Mouse (Mus musculus) heart, embryonic 10.5 days (tissue): ENCODE measurements at regions not wholly inside any gene's neighbourhood (a gene's known extent, or its start where the extent isn't known, plus 50 kb on each side); places are given as distances from the start of the nearest gene placed in this dataset.
A peak's percentile ranks its signal among the peaks of the same experiment; 100 is the strongest.

Source experiments
- DNase-seq: peaks from one replicate; pipeline ENCODE4 v3.0.0-alpha.2; 2017; ENCODE audit warnings: low spot score
- H3K27ac ChIP-seq: fragments of 300-500 bp; sonication (generic); 2 replicates; pipeline ENCODE4 v1.5.1; 2016; ENCODE audit warnings: mild to moderate bottlenecking
- H3K27me3 ChIP-seq: fragments of 300-500 bp; sonication (generic); 2 replicates; pipeline ENCODE4 v1.6.1; 2016; ENCODE audit warnings: mild to moderate bottlenecking; ENCODE audit not compliant: poor library complexity, insufficient read depth, severe bottlenecking
- H3K36me3 ChIP-seq: fragments of 300-500 bp; sonication (generic); 2 replicates; pipeline ENCODE4 v1.6.1; 2016; ENCODE audit warnings: mild to moderate bottlenecking, moderate library complexity
- H3K4me1 ChIP-seq: fragments of 300-500 bp; sonication (generic); 2 replicates; pipeline ENCODE4 v1.6.1; 2016; ENCODE audit warnings: mild to moderate bottlenecking
- H3K4me3 ChIP-seq: fragments of 300-500 bp; sonication (generic); 2 replicates; pipeline ENCODE4 v1.5.1; 2016; ENCODE audit warnings: mild to moderate bottlenecking, moderate library complexity
- H3K9me3 ChIP-seq: fragments of 300-500 bp; sonication (generic); 2 replicates; pipeline ENCODE4 v1.6.1; 2016; ENCODE audit warnings: mild to moderate bottlenecking, moderate library complexity
- WGBS: fragments of 180-500 bp; shearing (Covaris S2); methylation state at CpG from one replicate; pipeline ENCODE4 v1.1.7; 2016; 5-methylcytosine and 5-hydroxymethylcytosine counted together

DNA sequence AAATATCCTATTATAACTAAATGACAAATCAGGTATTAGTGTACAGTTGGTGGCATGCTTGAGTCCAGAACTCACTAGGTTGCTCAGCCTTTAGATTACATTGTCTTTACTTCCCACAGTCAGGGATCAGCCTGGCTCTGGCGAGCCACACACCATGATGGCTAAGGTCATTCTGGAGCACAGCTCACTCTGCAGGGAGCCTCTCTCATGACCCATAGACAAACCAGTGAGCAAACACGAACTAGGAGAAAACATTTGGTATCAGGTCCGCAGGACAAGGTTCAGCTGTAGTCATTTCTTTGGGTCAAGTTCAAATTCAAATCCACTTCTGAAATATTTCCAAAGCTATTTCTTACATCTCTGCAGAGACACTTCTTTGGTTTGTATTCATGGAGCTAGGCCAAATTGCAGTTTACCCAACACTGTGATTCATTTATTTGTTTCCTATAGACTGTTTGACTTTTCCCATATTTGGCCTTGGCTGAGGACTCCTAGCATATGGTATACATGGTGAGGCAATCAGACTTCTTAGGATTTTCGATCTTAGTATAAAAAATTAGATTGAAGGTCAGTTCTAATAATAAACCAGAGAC is 64.5 kb upstream of the Eed start:
- Histone ChIP-seq H3K4me1 (peaks cover 21% of the 10 kb centered on the region), H3K27ac (no peak overlapping the region), H3K27me3 (no peaks in the 10 kb centered on the region), H3K9me3 (no peaks in the 10 kb centered on the region), H3K36me3 (no peaks in the 10 kb centered on the region), H3K4me3 (no peak overlapping the region)
- DNase-seq, result no peak
- 83% methylated on average over 4 of the region's 4 CpGs for WGBS

DNA sequence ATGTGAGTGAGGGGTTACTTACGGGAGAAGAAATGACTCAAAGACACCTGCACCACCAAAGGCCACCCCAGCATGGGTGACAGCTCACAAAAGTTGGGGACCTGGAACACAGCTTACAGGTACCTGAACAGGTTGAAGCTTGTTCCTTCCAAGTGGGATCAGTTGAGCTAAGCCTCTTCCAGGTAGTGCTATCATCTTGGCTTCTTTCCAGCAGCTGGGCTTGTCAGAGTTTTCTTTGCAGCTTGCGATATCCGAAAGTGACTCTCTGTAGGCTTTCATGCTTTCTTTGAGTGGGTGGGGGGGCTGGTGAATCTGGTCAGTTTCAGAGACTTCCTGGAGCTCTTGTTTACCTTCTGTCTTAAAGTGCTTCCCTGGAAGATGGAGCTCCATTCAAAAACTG is 65.4 kb upstream of the Eed start:
- no peak overlapping the region for H3K4me3 ChIP-seq
- H3K36me3 ChIP-seq, result no peaks in the 10 kb centered on the region
- 75% methylated on average over 3 of the region's 3 CpGs for WGBS
- H3K27me3 ChIP-seq, result no peaks in the 10 kb centered on the region
- H3K4me1 ChIP-seq, result peaks cover 15% of the 10 kb centered on the region
- no peaks in the 10 kb centered on the region for H3K9me3 ChIP-seq
- H3K27ac ChIP-seq, result 0 out of 2 replicates have a peak overlapping the region, but pooled peaks have one; percentile 7
- no peak for DNase-seq

DNA sequence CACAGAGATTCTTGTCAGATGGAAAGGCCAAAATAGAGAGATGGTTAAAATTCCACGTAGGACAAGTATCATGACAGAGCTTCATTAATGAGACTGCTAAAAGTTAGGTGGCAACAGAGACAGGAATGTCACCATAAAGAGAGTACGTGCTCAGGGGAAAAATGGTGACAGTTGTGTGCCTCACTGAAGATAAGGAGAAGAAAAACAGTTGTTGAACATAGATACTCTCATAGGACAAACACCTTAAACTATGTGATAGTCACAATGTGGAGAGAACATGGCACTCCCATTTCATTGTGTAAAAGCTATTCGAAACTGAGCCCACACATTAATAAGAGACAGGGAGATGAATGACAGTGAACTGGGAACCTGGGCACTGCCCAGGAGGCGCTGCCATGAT is 66.1 kb upstream of the Eed start:
- no peak overlapping the region for H3K4me3 ChIP-seq
- no peaks in the 10 kb centered on the region for H3K9me3 ChIP-seq
- DNase-seq, result no peak
- WGBS, result 81% methylated on average over 4 of the region's 4 CpGs
- H3K4me1 ChIP-seq, result peaks cover 9% of the 10 kb centered on the region
- H3K36me3 ChIP-seq, result no peaks in the 10 kb centered on the region
- H3K27ac ChIP-seq, result no peak overlapping the region
- no peaks in the 10 kb centered on the region for H3K27me3 ChIP-seq

DNA sequence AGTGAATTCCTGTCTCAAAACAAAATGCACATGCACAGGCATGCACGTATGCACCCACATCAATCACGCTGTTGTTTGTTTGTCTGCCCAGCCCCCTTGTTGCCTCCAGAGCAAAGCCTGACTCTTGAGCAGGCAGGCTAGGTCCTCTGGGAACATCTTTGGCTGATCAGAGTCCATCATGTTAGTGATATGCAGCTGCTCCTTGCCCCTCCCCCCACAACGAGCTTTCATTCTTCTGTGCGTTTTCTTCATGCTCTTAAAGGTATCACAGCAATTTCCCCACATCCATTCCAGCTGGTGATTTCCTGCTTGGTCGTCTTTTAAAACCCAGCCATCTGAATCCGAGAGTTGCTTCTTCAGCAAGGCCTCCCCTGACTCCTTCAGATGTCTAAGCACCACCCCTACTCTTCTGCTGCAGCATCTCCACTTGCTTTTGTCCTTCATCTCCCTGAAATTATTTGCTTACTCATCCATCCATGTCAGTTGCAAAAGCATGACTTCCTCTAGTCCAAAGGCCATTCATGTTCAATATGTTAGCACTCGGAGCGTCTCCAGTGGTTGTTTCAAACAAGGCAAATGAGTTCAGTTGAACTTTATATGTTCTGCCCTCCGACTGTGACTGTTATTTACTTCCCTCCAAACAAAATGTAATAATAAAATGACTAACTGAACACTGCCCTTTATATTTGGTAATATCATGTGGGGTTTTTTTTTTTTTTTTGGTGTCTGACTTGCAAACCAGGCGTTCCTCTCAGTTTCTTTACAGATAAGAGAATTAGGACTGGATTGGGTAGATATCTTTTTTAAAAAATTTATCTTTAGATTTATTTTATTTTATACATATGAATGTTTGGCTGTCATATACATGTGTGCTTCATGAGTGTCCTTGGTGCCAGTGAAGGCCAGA is 67.9 kb upstream of the Eed start:
- Histone ChIP-seq H3K36me3 (no peaks in the 10 kb centered on the region), H3K27ac (no peak overlapping the region), H3K4me1 (peaks cover 4% of the 10 kb centered on the region; the same call in 1 of the 2 replicates), H3K27me3 (no peaks in the 10 kb centered on the region), H3K9me3 (no peaks in the 10 kb centered on the region), H3K4me3 (no peak overlapping the region)
- WGBS, result 76% methylated on average over 10 of the region's 10 CpGs
- DNase-seq, result no peak

DNA sequence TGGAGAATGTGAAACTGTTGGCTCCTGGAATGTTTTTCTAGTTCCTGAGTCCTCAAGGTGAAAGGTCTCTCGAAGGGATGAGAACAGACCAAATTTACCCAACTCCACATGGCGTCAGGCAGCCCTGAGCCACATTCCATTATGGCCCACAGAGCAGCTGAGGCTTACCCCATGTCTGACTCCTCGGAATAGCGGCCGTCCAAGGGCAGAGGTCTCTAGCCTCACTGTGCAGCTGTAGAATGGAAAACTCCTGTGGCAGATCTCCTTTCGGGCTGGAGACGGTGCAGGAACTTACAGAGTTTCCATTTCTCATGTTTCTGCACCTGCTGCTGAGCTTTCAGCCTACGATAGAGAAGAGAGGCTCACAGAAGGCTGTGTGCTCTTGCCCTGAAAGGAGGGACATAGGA is 69.1 kb upstream of the Eed start:
- Histone ChIP-seq H3K36me3 (no peaks in the 10 kb centered on the region), H3K4me1 (peaks cover 14% of the 10 kb centered on the region; the same call in 1 of the 2 replicates), H3K27me3 (no peaks in the 10 kb centered on the region), H3K9me3 (no peaks in the 10 kb centered on the region), H3K27ac (no peak overlapping the region), H3K4me3 (no peak overlapping the region)
- no peak for DNase-seq
- 76% methylated on average over 8 of the region's 8 CpGs for WGBS

DNA sequence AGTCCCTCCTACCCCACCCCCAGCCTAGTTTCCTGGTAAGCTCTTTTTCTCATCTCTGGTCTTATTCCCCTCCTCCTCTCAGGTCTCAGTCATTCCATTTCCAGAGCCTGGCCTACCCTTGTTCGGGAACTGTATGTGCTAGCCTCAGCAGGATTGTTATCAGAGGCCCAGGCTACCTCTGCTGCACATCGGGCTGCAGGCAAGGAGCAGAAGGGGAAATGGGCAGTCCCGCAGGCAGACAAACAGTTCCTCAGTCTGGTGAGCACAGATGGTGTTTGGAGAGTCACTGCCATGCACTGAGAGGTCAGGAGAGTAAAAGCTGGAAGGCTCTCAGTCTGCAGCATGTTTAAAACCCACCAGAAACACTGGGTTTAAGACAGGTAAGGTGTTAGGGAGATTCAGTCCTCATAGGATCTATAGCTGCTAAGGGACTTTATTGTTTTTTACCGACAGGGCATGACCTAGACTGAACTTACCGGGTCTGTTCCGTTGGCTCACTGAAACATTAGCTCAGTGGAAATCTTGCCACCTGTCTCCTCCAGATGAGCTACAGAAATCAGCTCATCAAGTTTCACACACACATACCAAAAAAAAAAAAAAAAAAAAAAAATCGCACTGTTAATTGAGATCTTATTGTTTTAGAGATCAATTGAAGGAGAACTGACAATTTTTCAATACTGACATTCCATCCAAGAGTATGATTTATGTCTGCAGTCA is 74.2 kb upstream of the Eed start:
- Histone ChIP-seq H3K36me3 (no peaks in the 10 kb centered on the region), H3K27me3 (no peaks in the 10 kb centered on the region), H3K27ac (peak overlapping the region; percentile 23; the same call in 1 of the 2 replicates), H3K4me3 (no peak overlapping the region), H3K4me1 (peaks cover 21% of the 10 kb centered on the region), H3K9me3 (no peaks in the 10 kb centered on the region)
- 44% methylated on average over 7 of the region's 7 CpGs for WGBS
- no peak for DNase-seq

DNA sequence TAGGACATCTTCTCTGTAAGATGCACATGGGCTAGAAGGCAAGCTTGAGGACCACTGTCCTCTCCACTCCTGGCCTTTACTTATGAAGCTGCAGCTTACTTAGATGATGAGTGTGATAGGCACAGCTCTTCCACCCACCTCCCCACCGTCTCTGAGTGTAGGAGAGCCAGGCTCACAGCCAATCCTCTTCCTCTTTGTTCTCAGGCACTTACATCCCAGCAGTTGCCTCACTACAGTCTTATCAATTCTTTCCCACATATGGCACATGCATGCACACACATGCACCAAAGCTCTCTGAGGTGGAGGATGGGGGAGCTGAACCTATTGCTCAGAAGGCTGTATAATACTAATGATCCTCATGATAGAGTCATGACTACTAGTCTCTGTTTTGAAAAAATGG is 72.1 kb upstream of the Picalm start:
- no peaks in the 10 kb centered on the region for H3K9me3 ChIP-seq
- H3K36me3 ChIP-seq, result no peaks in the 10 kb centered on the region
- no peaks in the 10 kb centered on the region for H3K27me3 ChIP-seq
- DNase-seq, result no peak
- WGBS, result 50% methylated on average over 1 of the region's 1 CpGs
- peaks cover 36% of the 10 kb centered on the region for H3K4me1 ChIP-seq
- no peak overlapping the region for H3K27ac ChIP-seq
- no peak overlapping the region for H3K4me3 ChIP-seq

DNA sequence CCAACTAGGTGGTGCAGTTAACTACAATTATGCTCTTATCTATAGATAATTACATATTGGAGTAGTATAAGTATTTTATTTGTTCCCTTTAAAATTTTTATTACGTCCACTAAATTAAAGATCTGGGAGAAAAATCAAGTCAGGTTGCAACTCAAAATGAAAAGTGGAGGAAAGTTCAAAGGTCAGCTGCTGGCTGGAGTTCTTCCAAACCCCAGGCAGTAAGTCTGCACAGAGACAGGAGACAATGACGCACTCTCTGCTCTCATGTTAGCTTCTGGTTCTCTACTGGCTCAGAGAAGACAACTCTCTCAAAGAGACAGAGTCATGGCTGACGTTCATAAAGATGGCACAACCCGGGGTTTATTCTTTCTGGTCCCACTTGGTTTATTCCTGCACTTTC is 71.4 kb upstream of the Picalm start:
- Histone ChIP-seq H3K27ac (no peak overlapping the region), H3K4me1 (peaks cover 38% of the 10 kb centered on the region), H3K9me3 (no peaks in the 10 kb centered on the region), H3K36me3 (no peaks in the 10 kb centered on the region), H3K4me3 (no peak overlapping the region), H3K27me3 (no peaks in the 10 kb centered on the region)
- no peak for DNase-seq
- 84% methylated on average over 4 of the region's 4 CpGs for WGBS

DNA sequence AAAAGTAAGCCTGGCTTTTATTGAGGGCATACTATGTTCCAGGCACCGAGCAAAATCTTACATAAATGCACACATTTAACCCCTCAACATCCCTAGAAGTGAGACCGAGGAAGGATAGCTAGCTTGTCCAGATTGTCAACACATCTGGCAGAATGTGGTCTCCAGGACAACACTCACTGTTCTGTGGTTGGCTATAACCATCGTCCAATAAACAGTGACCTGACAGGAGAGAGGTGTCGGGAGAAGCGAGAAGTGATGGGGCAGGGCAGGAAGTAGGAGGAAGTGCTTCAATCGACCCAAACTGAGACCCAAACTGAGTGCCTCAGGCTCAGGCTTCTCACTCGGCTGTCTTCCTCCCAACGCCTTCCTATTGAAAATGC is 70.8 kb upstream of the Picalm start:
- Histone ChIP-seq H3K27ac (peak overlapping the region; percentile 81), H3K4me3 (no peak overlapping the region)

DNA sequence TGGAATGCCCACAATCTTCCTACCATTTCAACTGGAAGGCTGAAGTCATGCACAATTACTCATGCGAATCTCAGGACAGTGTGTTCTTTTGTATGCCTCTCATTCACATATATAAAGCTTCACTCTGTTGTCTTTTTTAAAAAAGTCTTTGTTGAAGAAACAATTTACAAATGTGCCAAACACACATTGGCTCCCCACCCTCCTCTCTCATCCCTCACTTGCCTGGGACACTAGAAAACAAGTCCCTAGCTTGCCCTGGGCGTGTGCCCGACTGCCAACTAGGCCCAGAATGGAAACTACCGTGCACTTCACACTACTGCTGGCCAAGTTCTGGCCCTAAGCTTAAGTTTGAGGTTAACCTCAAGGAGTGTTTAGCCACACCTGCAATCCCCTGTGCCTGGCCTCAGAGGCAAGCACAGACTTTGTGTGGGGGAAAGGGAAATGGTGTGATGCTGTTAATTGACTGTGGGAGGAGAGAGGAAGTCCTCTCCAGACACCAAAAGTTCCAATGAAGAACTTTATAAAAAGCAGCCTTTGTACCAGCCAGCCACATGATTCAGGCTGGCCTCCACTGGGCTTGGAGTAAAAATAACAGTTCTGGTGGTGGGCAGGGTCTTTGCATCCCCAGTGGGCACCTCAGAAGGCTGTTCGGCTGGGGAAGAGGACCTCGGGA is 70.2 kb upstream of the Picalm start:
- Histone ChIP-seq H3K27ac (peak overlapping the region; percentile 81), H3K36me3 (no peaks in the 10 kb centered on the region), H3K4me3 (no peak overlapping the region; the same call in 1 of the 2 replicates), H3K4me1 (peaks cover 29% of the 10 kb centered on the region), H3K9me3 (no peaks in the 10 kb centered on the region), H3K27me3 (no peaks in the 10 kb centered on the region)
- WGBS, result 58% methylated on average over 6 of the region's 6 CpGs
- no peak for DNase-seq

More for the DNA sequence above, 70.8 kb upstream of the Picalm start:
- no peaks in the 10 kb centered on the region for H3K36me3 ChIP-seq
- H3K9me3 ChIP-seq, result no peaks in the 10 kb centered on the region
- H3K4me1 ChIP-seq, result peaks cover 32% of the 10 kb centered on the region
- DNase-seq, result no peak
- WGBS, result 58% methylated on average over 8 of the region's 8 CpGs
- H3K27me3 ChIP-seq, result no peaks in the 10 kb centered on the region

DNA sequence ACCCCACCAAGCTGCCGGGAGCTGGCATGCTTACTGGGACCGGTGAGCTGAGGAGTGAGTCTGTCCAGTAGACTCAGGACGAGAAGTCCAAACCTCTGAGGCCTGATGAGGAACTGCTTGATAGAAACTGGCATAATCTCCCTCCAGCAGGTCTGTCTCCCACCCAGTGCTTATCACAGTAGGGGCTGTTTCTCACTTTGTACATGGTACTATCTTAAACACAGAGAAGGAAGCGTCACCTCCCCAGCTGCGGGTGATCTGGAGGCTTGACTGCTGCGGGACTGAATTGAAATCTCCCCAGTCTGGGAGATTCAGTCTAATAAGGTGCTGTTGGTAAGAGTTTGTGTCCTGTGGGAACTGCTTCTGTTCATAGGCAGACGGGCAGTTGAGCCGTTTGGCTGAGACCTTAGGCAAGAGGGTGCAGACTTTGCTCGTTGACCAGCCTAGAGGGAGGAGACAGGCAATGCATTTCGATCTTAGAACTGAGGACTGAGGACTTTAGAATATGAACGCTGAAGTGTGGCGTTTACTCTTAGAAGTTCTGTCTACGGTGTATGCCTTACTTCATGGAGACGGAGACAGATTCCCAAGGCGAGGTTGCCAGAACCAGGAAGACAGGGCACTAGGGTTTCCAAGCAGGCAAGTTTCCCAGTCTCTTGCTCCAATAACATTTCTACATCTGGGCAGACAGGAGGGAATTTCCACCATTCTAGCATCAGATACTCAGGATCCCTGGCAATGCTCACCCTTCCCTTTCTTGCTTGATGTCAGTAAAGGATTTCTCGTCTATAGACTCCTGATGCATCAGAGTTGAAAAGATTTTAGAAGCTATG is 69.5 kb upstream of the Picalm start:
- Histone ChIP-seq H3K9me3 (no peaks in the 10 kb centered on the region), H3K27ac (peak overlapping the region; percentile 81), H3K4me3 (peak overlapping the region; percentile 16; the same call in 1 of the 2 replicates), H3K27me3 (no peaks in the 10 kb centered on the region), H3K4me1 (peaks cover 27% of the 10 kb centered on the region), H3K36me3 (no peaks in the 10 kb centered on the region)
- peak; percentile 92 for DNase-seq
- WGBS, result 50% methylated on average over 16 of the region's 16 CpGs

DNA sequence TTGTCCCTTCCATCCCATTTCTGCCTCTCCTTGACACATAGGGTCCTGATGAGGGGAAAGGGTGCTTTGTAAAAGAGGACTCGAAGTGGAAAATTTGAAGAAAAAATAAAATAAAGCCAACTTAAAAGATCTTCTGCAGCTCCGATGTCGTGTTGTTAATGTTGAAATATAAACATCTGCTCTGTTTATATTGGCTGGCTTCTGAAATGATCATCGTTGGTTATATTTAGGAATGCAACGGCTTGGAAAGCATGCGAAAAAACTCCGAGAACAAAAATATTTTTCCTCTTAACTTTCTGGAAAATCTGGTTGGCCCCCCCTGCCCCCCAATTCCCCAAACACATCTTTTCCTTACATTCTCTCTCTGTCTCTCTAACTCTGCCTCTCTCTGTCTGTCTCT is 68.3 kb upstream of the Picalm start:
- DNase-seq, result no peak
- Histone ChIP-seq H3K27me3 (no peaks in the 10 kb centered on the region), H3K36me3 (no peaks in the 10 kb centered on the region), H3K9me3 (no peaks in the 10 kb centered on the region), H3K27ac (no peak overlapping the region), H3K4me3 (no peak overlapping the region), H3K4me1 (peaks cover 27% of the 10 kb centered on the region)
- WGBS, result 78% methylated on average over 7 of the region's 7 CpGs
